Mouse (Mus musculus): ENCODE measurements around the gene Pygb. TPM values are rescaled to one million over a fixed set of nuclear protein-coding genes. Genes with fewer than 3 reads are reported as not detected.

The Pygb gene
- total RNA-seq, 2 experiments from 2014 or later, result 11.7 to 14.1 TPM

DNA sequence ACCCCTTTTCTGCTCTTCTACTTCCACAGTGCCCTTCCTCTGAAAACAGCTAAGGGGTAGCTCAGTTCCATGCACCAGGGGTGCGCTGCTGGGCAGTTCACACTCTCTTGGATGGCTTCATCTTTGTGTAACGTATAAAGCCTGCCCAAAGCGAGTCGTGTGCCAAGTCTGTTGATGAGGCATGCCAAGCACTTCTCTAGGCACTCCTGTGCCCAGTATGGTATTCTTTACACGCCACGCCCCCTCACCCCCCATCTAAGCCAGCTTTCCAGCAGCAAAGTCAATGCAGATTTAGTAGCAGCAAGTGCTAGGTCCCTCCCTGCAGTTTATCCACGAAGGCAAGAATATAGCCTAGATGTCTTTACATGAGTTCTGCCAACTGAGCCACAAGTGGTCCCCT, 48.1 kb downstream of the Pygb start:
- no peak for ATAC-seq (replicated peaks; ENCODE audit: low FRiP score, low TSS enrichment, poor library complexity, severe bottlenecking)

DNA sequence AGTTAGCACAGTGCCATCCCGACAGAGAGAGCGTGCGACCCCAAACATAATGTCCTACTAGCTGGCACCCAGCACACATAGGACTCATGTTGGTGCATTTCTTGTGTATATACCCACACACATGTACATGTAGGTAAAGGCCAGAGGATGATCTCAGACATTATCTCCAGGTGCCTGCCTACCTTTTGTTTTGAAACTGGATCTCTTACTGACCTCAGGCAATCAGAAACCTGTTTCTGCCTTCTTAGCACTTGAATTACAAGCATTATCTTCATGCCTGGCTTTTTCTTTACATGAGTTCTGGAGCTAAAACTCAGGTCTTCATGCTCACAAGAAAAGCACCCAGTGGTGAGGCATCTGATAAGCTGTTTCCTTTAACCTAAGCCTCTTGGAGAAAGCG, 49.4 kb downstream of the Pygb start:
- ATAC-seq (replicated peaks; ENCODE audit: low FRiP score, low TSS enrichment, poor library complexity, severe bottlenecking), result no peak

DNA sequence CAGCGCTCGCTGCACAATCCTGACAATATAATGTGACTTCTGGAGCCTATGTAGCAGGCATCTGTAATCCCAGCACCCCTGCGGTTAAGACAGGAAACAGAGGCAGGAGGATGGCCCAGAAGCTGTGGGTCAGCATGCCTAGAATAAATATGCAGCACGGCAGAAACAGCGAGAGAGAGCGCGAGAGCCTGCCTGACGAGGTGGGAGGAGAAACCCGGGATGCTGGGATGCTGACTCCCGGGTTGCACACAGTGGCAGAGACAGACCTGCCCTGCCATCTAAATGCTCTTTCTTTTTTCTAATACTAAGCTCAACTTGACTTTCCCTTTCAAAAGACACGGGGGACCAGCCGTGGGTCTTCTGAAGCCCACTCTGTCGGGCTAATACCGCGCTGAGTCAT, 50.4 kb downstream of the Pygb start:
- ATAC-seq (replicated peaks; ENCODE audit: low FRiP score, low TSS enrichment, poor library complexity, severe bottlenecking), result no peak

DNA sequence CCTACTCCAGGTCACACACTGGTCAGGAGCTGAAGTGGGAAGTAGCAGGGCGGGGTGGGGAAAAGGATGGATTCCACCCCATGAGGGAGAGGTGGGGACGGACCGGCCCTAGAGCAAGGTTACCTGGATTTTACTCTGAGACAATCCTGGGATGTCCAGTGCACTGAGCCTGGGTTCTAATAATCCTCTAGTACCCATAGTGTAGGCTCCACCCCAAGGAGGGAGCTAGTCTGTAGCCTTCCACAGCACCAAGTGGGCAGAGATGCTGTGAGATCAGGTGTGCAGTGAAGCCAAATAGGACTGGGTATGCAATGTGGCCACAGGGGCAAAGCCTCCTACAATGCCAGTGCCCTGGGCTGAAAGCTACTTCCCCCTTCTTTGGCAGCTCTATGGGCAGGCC, 51.2 kb downstream of the Pygb start:
- ATAC-seq (replicated peaks; ENCODE audit: low FRiP score, low TSS enrichment, poor library complexity, severe bottlenecking), result no peak

DNA sequence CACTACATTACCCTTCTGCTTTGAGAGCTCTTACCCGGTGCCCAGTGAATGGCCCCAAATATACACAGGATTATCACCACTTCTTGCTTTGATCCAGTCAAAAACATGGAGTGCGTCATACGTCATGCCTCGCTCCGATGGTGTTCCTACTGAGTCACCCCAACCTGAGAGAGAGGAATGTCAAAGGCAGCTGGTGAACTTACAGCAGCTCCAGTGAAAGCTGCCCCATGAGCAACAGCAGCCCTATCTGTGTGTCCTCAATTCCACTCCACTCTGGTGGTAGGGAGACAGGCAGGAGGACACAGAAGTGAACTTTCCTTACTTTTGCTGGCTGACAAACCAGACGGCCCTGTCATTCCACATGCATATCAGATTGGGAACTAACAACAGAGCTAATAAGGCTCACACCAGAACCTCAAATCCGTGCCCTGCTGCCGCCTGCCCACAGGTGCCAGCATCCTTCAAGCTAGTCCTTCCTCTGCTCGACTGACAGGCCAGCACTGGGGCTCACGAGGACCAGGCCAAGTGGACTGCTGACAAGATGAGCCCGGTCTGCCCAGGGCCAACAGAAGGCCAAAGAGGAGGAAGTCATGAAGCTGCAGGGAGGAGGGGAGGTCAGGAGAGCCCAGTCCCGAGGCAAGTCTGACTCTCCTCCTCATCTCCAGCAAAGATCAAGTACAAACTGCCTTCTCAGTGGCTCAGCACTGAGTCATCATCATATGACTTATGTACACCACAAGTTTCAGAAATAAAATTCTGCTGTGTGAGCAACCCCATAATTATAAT, 53.3 kb downstream of the Pygb start:
- no peak for ATAC-seq (replicated peaks; ENCODE audit: low FRiP score, low TSS enrichment, poor library complexity, severe bottlenecking)

DNA sequence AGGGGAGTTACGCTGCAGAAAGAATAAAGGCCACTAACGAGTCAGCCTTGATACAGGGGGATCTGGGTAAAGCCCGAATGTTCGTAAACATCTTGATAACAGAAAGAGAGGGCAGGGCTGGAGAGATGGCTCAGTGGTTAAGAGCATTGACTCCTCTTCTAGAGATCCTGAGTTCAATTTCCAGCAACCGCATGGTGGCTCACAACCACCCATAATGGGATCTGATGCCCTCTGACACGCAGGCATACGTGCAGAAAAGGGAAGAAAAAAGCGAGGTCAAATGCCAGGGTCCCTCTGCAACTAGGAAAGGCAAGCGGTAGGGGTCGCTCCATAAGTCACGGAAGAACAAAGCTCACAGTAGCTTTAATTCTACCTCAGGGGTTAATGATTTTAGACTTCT, 54.6 kb downstream of the Pygb start:
- no peak for ATAC-seq (replicated peaks; ENCODE audit: low FRiP score, low TSS enrichment, poor library complexity, severe bottlenecking)

DNA sequence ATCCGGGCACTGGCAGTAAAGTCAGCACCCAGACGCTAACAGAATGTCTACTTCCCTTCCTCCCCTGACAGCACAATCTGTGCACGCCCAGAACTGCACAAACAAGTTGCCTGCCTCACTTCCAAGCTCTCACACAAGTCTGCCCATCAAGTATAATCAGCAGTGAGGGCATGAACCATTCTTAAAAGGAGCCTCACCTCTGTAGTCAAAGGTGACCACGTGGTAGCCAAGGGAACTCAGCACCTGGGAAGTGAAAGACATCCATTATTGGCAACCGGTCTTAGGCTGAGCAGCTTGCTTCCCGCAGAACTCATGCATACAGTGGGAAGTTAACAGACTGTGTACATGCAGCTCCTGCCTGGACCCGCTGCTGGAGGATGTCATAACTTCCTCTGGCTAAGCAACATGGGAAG, 55.5 kb downstream of the Pygb start:
- ATAC-seq (replicated peaks; ENCODE audit: low FRiP score, low TSS enrichment, poor library complexity, severe bottlenecking), result no peak

DNA sequence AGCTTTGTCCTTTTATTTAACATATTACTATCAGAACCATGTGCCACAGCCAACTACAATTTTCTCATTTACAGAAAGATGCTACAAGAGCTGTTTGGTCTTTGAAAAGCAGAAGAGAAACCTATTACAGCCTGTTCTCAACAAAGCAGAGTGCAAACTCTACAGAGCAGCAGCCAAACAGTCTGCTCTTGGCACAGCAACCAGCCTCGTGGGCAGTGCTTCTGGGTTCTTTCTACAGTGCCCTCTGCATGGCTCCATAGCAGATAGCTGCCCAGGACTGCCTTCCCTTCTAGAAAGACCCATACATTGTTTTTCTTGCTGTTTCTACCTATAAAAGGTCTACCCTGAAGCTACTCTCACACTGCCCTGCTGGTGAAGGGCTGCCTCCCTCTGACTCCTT, 58.3 kb downstream of the Pygb start:
- no peak for ATAC-seq (replicated peaks; ENCODE audit: low FRiP score, low TSS enrichment, poor library complexity, severe bottlenecking)

DNA sequence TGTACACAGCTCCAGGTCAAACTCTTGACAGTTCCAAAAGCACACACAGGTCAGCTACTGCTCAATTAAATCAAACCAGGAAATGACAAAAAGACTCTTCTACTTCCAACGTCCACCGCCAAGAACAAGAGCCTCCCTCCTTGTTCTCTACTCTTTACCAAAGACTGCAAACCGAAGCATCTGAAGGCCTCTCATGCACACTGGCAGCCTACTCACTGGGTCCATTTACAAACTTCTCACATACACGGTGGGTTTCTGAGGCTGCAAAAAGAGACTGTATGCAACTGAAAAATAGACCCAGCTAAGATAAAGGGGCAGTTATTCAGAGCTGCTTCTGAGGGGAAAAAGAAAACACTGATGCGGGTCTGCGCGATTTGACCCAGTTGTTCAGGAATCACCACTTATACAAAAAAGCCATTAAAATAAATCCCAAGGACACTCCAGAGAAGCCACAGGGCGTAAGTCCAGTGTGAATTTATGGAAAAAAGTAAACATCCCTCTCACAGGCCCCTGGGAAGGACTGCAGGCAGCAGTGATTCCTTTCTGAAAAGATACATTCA, 61.0 kb downstream of the Pygb start:
- ATAC-seq (replicated peaks; ENCODE audit: low FRiP score, low TSS enrichment, poor library complexity, severe bottlenecking), result no peak

DNA sequence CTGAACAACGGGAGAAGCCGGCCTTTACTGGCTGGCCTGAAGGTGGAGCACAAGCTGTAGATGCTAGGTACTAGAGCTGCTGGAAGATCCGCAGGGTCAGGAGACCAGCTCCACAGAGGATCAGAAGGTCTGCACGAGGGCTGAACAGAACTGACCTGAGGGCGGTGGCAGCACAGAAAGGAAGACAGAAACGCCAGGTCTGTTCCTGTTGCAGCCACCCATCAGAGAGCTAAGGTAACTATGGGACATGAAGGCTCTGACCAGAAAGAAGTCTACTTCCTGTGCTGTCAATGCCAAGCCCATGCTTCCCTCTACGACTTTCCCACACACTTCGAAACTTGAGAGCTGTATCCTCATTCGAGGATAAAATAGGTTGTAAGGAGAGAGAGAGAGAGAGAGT, 64.7 kb downstream of the Pygb start:
- ATAC-seq (replicated peaks; ENCODE audit: low FRiP score, low TSS enrichment, poor library complexity, severe bottlenecking), result no peak

DNA sequence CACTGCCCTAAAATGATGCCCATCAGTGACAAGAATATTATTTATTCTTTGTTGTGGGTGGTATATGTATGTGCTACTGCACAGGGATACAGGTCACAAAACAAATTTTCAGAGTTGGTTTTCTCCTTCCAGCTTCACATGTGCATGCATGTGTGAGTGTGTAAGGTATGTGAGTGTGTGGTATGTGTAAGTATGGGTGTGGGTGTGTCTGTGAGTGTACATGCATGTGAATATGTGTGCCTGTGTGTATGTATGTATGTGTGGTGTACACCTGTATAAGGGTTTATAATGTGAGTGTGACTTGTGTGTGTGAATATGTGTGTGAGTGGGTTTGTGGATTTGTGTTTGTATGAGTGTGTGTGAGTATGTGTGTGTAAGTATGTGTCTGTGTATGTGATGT, 68.7 kb downstream of the Pygb start:
- ATAC-seq (replicated peaks; ENCODE audit: low FRiP score, low TSS enrichment, poor library complexity, severe bottlenecking), result no peak

DNA sequence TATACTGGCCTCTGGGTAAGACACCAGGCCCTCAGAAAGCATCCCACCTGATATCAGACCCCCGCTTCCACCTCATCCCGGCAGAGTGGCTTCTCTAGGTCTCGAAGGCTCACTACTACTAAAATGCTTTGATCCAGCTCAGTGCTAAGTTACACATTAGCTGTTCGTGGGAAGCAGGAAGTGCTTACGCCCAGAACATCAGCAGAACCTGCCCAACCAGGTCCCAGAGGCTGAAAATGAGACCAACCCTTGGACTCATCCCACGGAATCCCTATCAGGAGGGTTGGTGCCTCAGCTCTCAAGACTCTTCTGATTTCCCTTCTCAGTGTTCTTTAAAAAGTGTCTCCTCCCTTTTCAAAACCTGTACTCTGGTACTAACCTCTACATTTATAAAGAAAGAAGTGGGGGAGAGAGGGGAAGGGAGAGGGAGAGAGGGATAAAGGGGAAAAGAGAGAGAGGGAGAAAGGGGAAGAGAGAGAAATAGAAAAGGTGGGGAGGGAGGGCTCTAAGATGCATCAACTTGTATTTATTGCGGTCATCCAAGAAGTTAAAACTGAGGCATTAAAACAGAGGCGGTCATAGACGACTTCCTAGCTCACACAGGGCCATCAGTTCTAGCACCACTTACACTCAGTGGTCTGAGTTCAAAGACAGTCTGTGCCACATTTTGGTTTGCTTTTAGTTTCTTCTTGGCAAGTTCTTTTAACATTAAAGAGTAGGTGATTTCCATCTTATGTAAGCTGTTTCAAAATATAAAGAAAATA, 72.4 kb downstream of the Pygb start:
- no peak for ATAC-seq (replicated peaks; ENCODE audit: low FRiP score, low TSS enrichment, poor library complexity, severe bottlenecking)

DNA sequence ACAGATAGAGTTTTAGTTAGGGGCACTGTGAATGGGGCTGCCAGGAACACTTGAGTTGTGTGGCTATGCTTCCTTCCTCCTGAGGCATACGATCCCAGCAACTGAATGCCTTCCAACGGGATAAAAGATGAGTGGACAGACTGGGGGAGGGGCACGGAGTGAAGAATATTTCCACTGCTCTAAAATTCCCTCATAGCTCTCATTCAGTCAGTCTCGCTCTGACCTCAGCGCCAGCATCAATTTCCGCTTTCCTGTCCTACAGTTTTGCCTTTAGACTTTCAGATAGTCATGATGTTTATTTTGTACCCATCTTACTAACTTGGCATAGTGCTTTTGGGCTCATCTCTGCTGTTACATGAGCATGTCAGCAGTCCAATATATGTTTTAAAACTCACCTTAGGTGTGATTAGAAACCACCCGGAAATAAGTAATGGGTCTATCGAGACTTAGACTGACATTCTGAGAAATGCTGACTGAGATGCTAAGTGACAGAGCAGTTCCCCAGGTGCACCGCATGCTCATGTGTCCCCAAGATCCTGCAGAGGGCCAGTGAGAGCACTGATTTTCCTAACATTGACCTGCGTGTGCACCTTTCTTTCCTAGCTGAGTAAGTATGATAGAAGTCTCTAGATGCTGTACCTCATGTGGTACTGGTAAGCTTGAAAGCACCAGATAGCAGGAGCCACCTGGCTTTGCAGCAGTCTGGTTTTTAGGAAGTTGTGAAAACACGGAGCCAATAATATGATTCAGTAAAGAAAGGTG, 73.4 kb downstream of the Pygb start:
- ATAC-seq (replicated peaks; ENCODE audit: low FRiP score, low TSS enrichment, poor library complexity, severe bottlenecking), result no peak

DNA sequence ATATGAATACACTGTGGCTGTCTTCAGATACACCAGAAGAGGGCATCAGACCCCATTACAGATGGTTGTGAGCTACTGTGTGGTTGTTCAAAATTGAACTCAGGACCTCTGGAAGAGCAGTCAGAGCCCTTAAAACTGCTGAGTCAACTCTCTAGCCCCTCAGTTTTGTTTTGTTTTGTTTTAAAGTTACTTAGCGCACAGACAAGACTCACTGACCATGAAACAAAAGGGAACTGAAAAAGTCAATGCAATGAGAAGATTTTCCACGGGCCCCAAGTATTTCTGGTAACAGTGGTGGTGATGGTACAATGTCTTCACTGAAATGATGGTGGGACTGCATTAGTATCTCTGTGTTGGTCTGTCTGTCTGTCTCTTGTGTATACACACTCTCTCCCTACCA, 74.6 kb downstream of the Pygb start:
- no peak for ATAC-seq (replicated peaks; ENCODE audit: low FRiP score, low TSS enrichment, poor library complexity, severe bottlenecking)

DNA sequence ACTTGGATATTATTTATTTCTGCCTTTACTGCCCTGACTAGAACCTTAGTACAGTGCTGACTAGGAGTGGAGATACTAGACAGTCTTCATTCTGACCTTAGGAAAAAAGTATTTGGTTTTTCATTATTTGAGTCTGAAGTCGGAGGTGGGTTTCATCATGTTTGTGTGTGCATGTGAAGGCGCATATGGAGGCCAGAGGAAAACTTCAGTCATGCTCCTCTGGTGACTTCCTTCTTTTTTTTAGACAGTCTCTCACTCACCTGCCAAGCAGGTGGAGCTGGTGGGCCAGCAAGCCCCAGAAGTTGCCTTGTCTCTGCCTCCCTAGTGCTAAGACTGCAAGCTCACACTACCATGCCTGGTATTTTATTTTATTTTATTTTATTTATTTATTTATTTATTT, 80.5 kb downstream of the Pygb start:
- ATAC-seq (replicated peaks; ENCODE audit: low FRiP score, low TSS enrichment, poor library complexity, severe bottlenecking), result no peak

DNA sequence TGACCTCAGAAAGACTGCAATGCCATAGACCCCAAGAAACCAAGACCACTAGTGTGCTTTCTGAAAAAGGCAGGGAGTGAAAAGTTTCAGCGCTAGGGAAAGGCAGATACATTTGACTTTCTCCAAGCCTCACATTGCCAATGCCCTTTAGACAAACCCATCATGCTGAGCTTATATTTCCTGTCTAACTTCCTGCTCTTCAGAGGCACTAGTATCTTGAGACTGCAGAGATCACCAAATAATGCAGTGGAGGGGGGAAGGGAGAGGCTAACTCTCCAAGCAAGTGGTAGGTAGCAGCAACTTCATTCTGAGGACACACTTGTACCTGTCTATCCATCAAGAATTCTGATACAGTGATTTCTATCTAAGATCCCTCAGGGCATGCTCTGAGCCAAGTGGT, 82.9 kb downstream of the Pygb start:
- ATAC-seq (replicated peaks; ENCODE audit: low FRiP score, low TSS enrichment, poor library complexity, severe bottlenecking), result peak; percentile 47; the same call in 1 of the 2 replicates

DNA sequence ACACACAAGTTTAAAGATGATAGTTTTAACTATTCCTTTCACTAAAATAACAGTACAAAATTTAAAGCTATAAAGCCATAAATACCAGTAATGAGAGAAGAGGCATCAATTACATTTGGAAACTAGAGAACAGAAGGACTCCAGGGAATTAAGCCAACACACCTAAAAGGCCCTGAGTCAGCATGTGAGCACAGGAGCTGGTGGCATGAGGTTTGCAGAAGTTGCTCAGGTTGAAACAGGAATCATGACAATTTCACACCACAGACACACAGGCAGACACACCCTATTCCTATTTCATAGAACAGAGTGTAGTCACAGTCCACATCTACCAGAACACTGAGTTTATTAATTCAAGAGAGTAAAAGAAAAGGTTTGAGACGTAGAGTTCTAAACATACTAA, 88.0 kb downstream of the Pygb start:
- no peak for ATAC-seq (replicated peaks; ENCODE audit: low FRiP score, low TSS enrichment, poor library complexity, severe bottlenecking)

DNA sequence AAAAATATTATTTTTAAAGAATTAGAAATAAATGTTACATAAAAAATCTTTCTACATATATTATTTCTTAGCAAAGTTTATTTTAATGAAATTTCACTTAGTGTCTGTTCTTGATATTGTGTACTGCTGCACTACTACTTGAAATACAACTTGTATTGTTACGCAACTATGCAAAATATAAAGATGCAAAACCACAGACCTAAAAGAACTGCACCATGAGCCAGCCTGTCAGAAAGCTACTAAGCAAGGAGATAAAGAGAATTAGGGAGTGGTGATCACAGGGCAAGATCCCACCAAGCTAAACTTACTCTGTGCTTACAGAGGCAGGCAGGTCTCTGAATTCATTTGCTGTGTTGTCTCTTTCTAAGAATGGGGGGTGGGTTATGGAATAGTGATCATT, 88.7 kb downstream of the Pygb start:
- no peak for ATAC-seq (replicated peaks; ENCODE audit: low FRiP score, low TSS enrichment, poor library complexity, severe bottlenecking)

DNA sequence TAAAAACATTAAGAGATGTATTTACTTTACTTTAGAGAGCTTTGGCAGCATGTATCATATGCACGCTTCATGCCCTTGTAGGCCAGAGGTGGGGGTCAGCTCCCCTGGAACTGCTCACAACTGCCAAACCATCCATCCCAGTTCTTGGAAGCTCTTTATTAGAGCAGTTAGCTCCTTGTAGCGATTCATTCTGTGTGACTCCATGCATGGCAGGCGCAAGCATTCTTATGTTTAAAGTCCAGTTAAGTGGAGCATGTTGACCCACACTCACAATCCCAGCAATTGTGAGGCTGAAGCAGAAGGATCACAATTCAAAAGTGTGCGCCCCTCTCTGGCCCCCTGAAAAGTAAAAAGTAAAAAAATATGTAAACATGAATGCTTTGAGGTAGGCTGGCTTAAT, 91.0 kb downstream of the Pygb start:
- ATAC-seq (replicated peaks; ENCODE audit: low FRiP score, low TSS enrichment, poor library complexity, severe bottlenecking), result no peak

Measured in megakaryocyte-erythroid progenitor cell, adult 5-6 weeks (primary cell).